10 mouse cellular contexts compared by ENCODE assay signal in the genomic region with DNA sequence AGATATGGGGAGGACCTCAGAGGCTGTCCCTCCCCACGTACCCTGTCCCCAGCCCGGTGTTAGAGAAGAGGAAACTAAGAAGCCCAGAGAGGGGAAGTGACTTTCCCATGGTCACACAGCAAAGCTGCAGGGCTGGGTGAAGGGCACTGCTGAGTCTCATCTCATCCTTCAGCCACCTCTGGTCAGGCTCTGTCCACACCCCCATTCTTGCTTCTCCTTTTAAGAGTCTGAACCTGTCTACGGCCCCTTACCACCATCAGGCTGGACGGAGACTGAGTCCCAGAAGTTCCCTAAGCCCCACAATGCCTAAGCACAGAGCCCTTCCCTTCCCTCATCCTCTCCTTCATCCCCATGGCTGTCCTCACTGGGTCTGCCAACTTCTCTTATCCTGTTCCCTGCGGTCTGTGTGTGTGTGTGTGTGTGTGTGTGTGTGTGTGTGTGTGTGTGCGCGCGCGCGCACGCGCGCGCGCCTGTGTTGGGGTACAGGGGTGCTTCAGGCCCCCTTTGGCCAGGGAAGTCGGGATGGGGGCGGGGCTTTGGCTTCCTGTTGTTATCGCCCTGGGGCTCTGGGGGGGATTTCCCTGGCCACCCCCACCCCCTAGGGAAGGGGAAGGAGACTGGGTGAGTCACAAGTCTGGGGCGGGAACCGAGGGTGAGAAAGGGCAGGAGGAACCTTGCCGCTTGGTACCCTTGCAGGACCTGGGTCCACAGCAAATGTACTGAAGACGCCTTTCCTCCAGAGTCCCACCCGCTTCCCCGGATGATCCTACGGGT. TPM values are rescaled to one million over a fixed set of nuclear protein-coding genes. Genes with fewer than 3 reads are reported as not detected.
A peak's percentile ranks its signal among the peaks of the same experiment; 100 is the strongest.
DNase-seq lines count a peak whose midpoint lies in the region; ATAC-seq lines count a peak whose summit lies in the region.
"Had no signal": no experiment of that assay in that cellular context is flagged by ENCODE, and none has a peak within 500 bp of the region (broad histone marks: within the 10 kb centered on the region; RNA-seq: fewer than 3 reads in every experiment).

No protein-coding gene starts in this region.

- H3K4me3 ChIP-seq in brown adipose tissue, adult 24 weeks (ENCODE audit: insufficient read depth, low read depth, low read length) = no peak overlapping the region; the same call in 1 of the 2 replicates
- no peak overlapping the region for H3K4me3 ChIP-seq in liver, embryonic 15.5 days (replicated peaks)
- no peak overlapping the region for H3K4me3 ChIP-seq in hindbrain, embryonic 14.5 days (replicated peaks; ENCODE audit: low read length)
- H3K4me3 ChIP-seq: hindbrain, embryonic 15.5 days; neural tube, embryonic 13.5 days had no signal

- intact Hi-C loops in left cerebral cortex, postnatal 36 days (cut with DNase I) = no loop called here

- 28% methylated on average over 25 of the region's 25 CpGs for WGBS in liver, embryonic 15.5 days (ENCODE audit: insufficient replicate concordance)
- 88% methylated on average over 19 of the region's 25 CpGs for WGBS in hindbrain, embryonic 14.5 days

- H3K4me1 ChIP-seq in brown adipose tissue, adult 24 weeks (ENCODE audit: control insufficient read depth, insufficient read depth, insufficient read length, low read length) = peaks cover 2% of the 10 kb centered on the region; the same call in 1 of the 2 replicates
- peaks cover 4% of the 10 kb centered on the region; the same call in 1 of the 2 replicates for H3K4me1 ChIP-seq in liver, embryonic 15.5 days (replicated peaks)
- H3K4me1 ChIP-seq in hindbrain, embryonic 14.5 days (replicated peaks; ENCODE audit: control insufficient read depth, insufficient read depth, low read length) = no peaks in the 10 kb centered on the region
- H3K4me1 ChIP-seq: hindbrain, embryonic 15.5 days had no signal

- no peaks in the 10 kb centered on the region for H3K9me3 ChIP-seq in liver, embryonic 15.5 days (replicated peaks)
- H3K9me3 ChIP-seq in hindbrain, embryonic 14.5 days (ENCODE audit: control insufficient read depth, low read length) = no peaks in the 10 kb centered on the region
- H3K9me3 ChIP-seq: hindbrain, embryonic 15.5 days; neural tube, embryonic 13.5 days had no signal

- no peaks in the 10 kb centered on the region for H3K27me3 ChIP-seq in liver, embryonic 15.5 days
- no peaks in the 10 kb centered on the region for H3K27me3 ChIP-seq in hindbrain, embryonic 14.5 days (ENCODE audit: control insufficient read depth, insufficient read depth, low read length)
- H3K27me3 ChIP-seq: hindbrain, embryonic 15.5 days; neural tube, embryonic 13.5 days had no signal

- DNase-seq in layer of hippocampus, adult 9-11 months = peak; percentile 84
- no peak for DNase-seq in layer of hippocampus, adult 18-20 months (ENCODE audit: low spot score in 2 of 2)
- DNase-seq in spleen, postnatal 36 days (ENCODE audit: low spot score in 2 of 2) = peak; percentile 92 to 94
- DNase-seq in left cerebral cortex, postnatal 36 days (ENCODE audit: low spot score in 2 of 2) = no peak
- no peak for DNase-seq in hindbrain, embryonic 14.5 days (ENCODE audit: low spot score)
- DNase-seq in embryo, embryonic 11 days = no peak

- H3K36me3 ChIP-seq in liver, embryonic 15.5 days (replicated peaks) = no peaks in the 10 kb centered on the region
- peaks cover 2% of the 10 kb centered on the region; the same call in 1 of the 2 replicates for H3K36me3 ChIP-seq in hindbrain, embryonic 14.5 days (replicated peaks; ENCODE audit: control insufficient read depth, insufficient read depth)

- no peak overlapping the region for H3K9ac ChIP-seq in liver, embryonic 15.5 days
- H3K9ac ChIP-seq in hindbrain, embryonic 14.5 days = no peak overlapping the region
- H3K9ac ChIP-seq: hindbrain, embryonic 15.5 days; neural tube, embryonic 13.5 days had no signal

- ATAC-seq in liver, embryonic 15.5 days (ENCODE audit: insufficient read depth) = peak; percentile 54; the same call in 1 of the 2 replicates
- ATAC-seq in hindbrain, embryonic 14.5 days (ENCODE audit: low FRiP score) = no peak

- peak overlapping the region; percentile 11; the same call in 1 of the 2 replicates for H3K4me2 ChIP-seq in liver, embryonic 15.5 days
- no peak overlapping the region for H3K4me2 ChIP-seq in hindbrain, embryonic 14.5 days (replicated peaks)
- H3K4me2 ChIP-seq: hindbrain, embryonic 15.5 days; neural tube, embryonic 13.5 days had no signal

- peak overlapping the region; percentile 24; the same call in 1 of the 2 replicates for H3K27ac ChIP-seq in brown adipose tissue, adult 24 weeks (replicated peaks; ENCODE audit: low read depth, low read length)
- 0 out of 2 replicates have a peak overlapping the region, but pooled peaks have one; percentile 6 for H3K27ac ChIP-seq in liver, embryonic 15.5 days (replicated peaks)
- no peak overlapping the region for H3K27ac ChIP-seq in hindbrain, embryonic 14.5 days
- H3K27ac ChIP-seq: hindbrain, embryonic 15.5 days; neural tube, embryonic 13.5 days had no signal

RNA-seq across cellular contexts. Expression of a gene that starts 47.9 kb away (rescaled TPM):
- 10 to 100 TPM; 30.9 to 33.2 TPM for total RNA-seq in layer of hippocampus, adult 18-20 months (2021)
- 5.9 and 7.6 TPM in 2 replicates for polyA plus RNA-seq in brown adipose tissue, adult 24 weeks (2012; ENCODE audit: insufficient read depth, insufficient read length, missing spikeins)
- 9.9 and 11.1 TPM in 2 replicates for polyA plus RNA-seq in liver, embryonic 15.5 days (2015; fragmentation: Nextera tagmentation; extraction: Ambion mirVana)
- 10 to 100 TPM; 34.9 to 40.4 TPM for total RNA-seq in left cerebral cortex, postnatal 36 days (2021)
- polyA plus RNA-seq in hindbrain, embryonic 14.5 days (2014; fragmentation: Nextera tagmentation; extraction: Ambion mirVana) = 29.3 and 29.4 TPM in 2 replicates

RNA-seq across cellular contexts. Expression of a gene that starts 48.1 kb away (rescaled TPM):
- total RNA-seq in layer of hippocampus, adult 18-20 months (2021) = 100 to 1,000 TPM; 213 to 225 TPM
- polyA plus RNA-seq in brown adipose tissue, adult 24 weeks (2012; ENCODE audit: insufficient read depth, insufficient read length, missing spikeins) = 2.8 and 3.5 TPM in 2 replicates
- 0.54 and 0.82 TPM in 2 replicates for polyA plus RNA-seq in liver, embryonic 15.5 days (2015; fragmentation: Nextera tagmentation; extraction: Ambion mirVana)
- 100 to 1,000 TPM; 225 to 248 TPM for total RNA-seq in left cerebral cortex, postnatal 36 days (2021)
- 21.0 and 22.5 TPM in 2 replicates for polyA plus RNA-seq in hindbrain, embryonic 14.5 days (2014; fragmentation: Nextera tagmentation; extraction: Ambion mirVana)

RNA-seq across cellular contexts. Expression of a gene that starts 59.3 kb away (rescaled TPM):
- 1 to 10 TPM; 6.9 to 8.1 TPM for total RNA-seq in layer of hippocampus, adult 18-20 months (2021)
- polyA plus RNA-seq in brown adipose tissue, adult 24 weeks (2012; ENCODE audit: insufficient read depth, insufficient read length, missing spikeins) = 0.52 and 0.79 TPM in 2 replicates
- 1.6 and 2.1 TPM in 2 replicates for polyA plus RNA-seq in liver, embryonic 15.5 days (2015; fragmentation: Nextera tagmentation; extraction: Ambion mirVana)
- total RNA-seq in left cerebral cortex, postnatal 36 days (2021) = 10 to 100 TPM in 1 of 2 experiments, 1 to 10 TPM in 1; 8.4 to 15.4 TPM
- polyA plus RNA-seq in hindbrain, embryonic 14.5 days (2014; fragmentation: Nextera tagmentation; extraction: Ambion mirVana) = 31.8 and 32.5 TPM in 2 replicates

Comparison
In these comparisons a context has a peak if more than half of its experiments do, and no peak if none do; other contexts are left out.
1. DNase-seq: peak in layer of hippocampus, adult 9-11 months (single experiment) and spleen, postnatal 36 days (2 of 2); none in layer of hippocampus, adult 18-20 months (0 of 2), left cerebral cortex, postnatal 36 days (0 of 2), hindbrain, embryonic 14.5 days (single experiment) and embryo, embryonic 11 days (single experiment).
2. RNA of a gene that starts 59.3 kb away (polyA plus RNA-seq): 31.8 to 32.5 TPM in hindbrain, embryonic 14.5 days; 1.6 to 2.1 TPM in liver, embryonic 15.5 days and 0.52 to 0.79 TPM in brown adipose tissue, adult 24 weeks; every median in the first group is over 10 times any median in the second.